Mouse (Mus musculus): Measurements from ENCODE around the gene Pten.
A peak's percentile ranks its signal among the peaks of the same experiment; 100 is the strongest.
"Not testable (repeated sequence)": the region's sequence is repeated elsewhere in the genome, so short reads cannot be mapped to it uniquely, and the experiment has no call there.

Gene Pten

GRCm38 (mm10) chr19:32754188-32755000 lies 2.9 kb upstream of the Pten start:
- peak in 1 of 2 experiments; percentile 13 for DNase-seq (ENCODE audit: low spot score in 2 of 2)

- peak in 1 of 2 experiments; percentile 1 for DNase-seq (ENCODE audit: low spot score in 2 of 2)
Measured at GRCm38 (mm10) chr19:32755104-32755791, 2.0 kb upstream of the Pten start.

- peak; percentile 84 to 95 for DNase-seq (ENCODE audit: low spot score in 2 of 2)
Measured at GRCm38 (mm10) chr19:32755792-32756635, 1.3 kb upstream of the Pten start.

- no peak for DNase-seq (ENCODE audit: low spot score in 2 of 2)
Measured at GRCm38 (mm10) chr19:32756636-32756899, 729 bp upstream of the Pten start.

GRCm38 (mm10) chr19:32757831-32758792 lies 815 bp downstream of the Pten start:
- DNase-seq (ENCODE audit: low spot score in 2 of 2), result peak; percentile 30 to 60

- DNase-seq (ENCODE audit: low spot score in 2 of 2), result no peak
Measured at GRCm38 (mm10) chr19:32758793-32759161, 1.5 kb downstream of the Pten start.

- DNase-seq (ENCODE audit: low spot score in 2 of 2), result no peak
Measured at GRCm38 (mm10) chr19:32759357-32760024, 2.2 kb downstream of the Pten start.

GRCm38 (mm10) chr19:32760499-32760898 lies 3.2 kb downstream of the Pten start:
- DNase-seq (ENCODE audit: low spot score in 2 of 2), result no peak

GRCm38 (mm10) chr19:32761162-32761561 lies 3.9 kb downstream of the Pten start:
- no peak for DNase-seq (ENCODE audit: low spot score in 2 of 2)

GRCm38 (mm10) chr19:32762493-32762892 lies 5.2 kb downstream of the Pten start:
- DNase-seq (ENCODE audit: low spot score in 2 of 2), result no peak

GRCm38 (mm10) chr19:32778411-32778810 lies 21.1 kb downstream of the Pten start:
- no peak for DNase-seq (ENCODE audit: low spot score in 2 of 2)

- DNase-seq (ENCODE audit: low spot score in 2 of 2), result no peak
Measured at GRCm38 (mm10) chr19:32779131-32779530, 21.8 kb downstream of the Pten start.

- DNase-seq (ENCODE audit: low spot score in 2 of 2), result no peak
Measured at GRCm38 (mm10) chr19:32781305-32782071, 24.2 kb downstream of the Pten start.

GRCm38 (mm10) chr19:32787388-32787787 lies 30.1 kb downstream of the Pten start:
- not testable (repeated sequence) for DNase-seq (ENCODE audit: low spot score in 2 of 2)

- DNase-seq (ENCODE audit: low spot score in 2 of 2), result not testable (repeated sequence)
Measured at GRCm38 (mm10) chr19:32788016-32788415, 30.7 kb downstream of the Pten start.

GRCm38 (mm10) chr19:32789535-32789934 lies 32.2 kb downstream of the Pten start:
- no peak for DNase-seq (ENCODE audit: low spot score in 2 of 2)

GRCm38 (mm10) chr19:32792610-32793009 lies 35.3 kb downstream of the Pten start:
- DNase-seq (ENCODE audit: low spot score in 2 of 2), result peak; percentile 31 to 73

GRCm38 (mm10) chr19:32793901-32794300 lies 36.6 kb downstream of the Pten start:
- DNase-seq (ENCODE audit: low spot score in 2 of 2), result no peak

- no peak for DNase-seq (ENCODE audit: low spot score in 2 of 2)
Measured at GRCm38 (mm10) chr19:32800557-32800956, 43.3 kb downstream of the Pten start.

- no peak for DNase-seq (ENCODE audit: low spot score in 2 of 2)
Measured at GRCm38 (mm10) chr19:32804703-32805102, 47.4 kb downstream of the Pten start.

Measured in cerebellum, postnatal 4 days (tissue).